ENCODE assay signal across 21 mouse cellular contexts in genomic region chr2:102955232-102955631, GRCm38 (mm10). TPM values are rescaled to one million over a fixed set of nuclear protein-coding genes. Genes with fewer than 3 reads are reported as not detected.
DNase-seq lines count a peak whose midpoint lies in the region; TF ChIP-seq lines count a peak whose summit lies in the region.
"Had no signal": no experiment of that assay in that cellular context is flagged by ENCODE, and none has a peak within 500 bp of the region (broad histone marks: within the 10 kb centered on the region; RNA-seq: fewer than 3 reads in every experiment).

No protein-coding gene starts in this region.

- H3K4me3 ChIP-seq in CH12.LX (replicated peaks in 1 of 3; ENCODE audit: low read depth in 2 of 3, low read length in 2 of 3, poor library complexity in 1 of 3), result no peak overlapping the region
- H3K4me3 ChIP-seq: embryonic facial prominence, embryonic 13.5 days; embryonic facial prominence, embryonic 15.5 days; forebrain, embryonic 13.5 days; forebrain, embryonic 15.5 days had no signal

- no peak for TF ChIP-seq POLR2A in CH12.LX (IDR thresholded peaks at IDR 0.05; ENCODE audit: low read depth, low read length)

- H3K79me2 ChIP-seq in CH12.LX (replicated peaks; ENCODE audit: control insufficient read depth, extremely low read depth, insufficient read depth, poor library complexity, severe bottlenecking), result no peaks in the 10 kb centered on the region

- in situ Hi-C loops in CH12.LX (cut with MboI; ENCODE audit: low pct_ligation_motif_present, low pct_unique_long_range_greater_than_20kb, low sequenced_read_pairs), result no loop called here

- TF ChIP-seq CTCF in CH12.LX (conservative IDR thresholded peaks at IDR 0.05 in 1 of 2, IDR thresholded peaks at IDR 0.05 in 1 of 2; ENCODE audit: low read depth in 2 of 2, low read length in 2 of 2), result no peak

- peaks cover 4 to 21% of the 10 kb centered on the region in 2 experiments for H3K36me3 ChIP-seq in CH12.LX (replicated peaks in 1 of 2; ENCODE audit: control insufficient read depth in 1 of 2, insufficient read depth in 1 of 2, low read length in 1 of 2)
- H3K36me3 ChIP-seq: embryonic facial prominence, embryonic 13.5 days; embryonic facial prominence, embryonic 15.5 days; forebrain, embryonic 15.5 days had no signal

- no peak; the same call in 1 of the 2 replicates for TF ChIP-seq RAD21 in CH12.LX (IDR thresholded peaks at IDR 0.05; ENCODE audit: low read depth, low read length)

- dilution Hi-C loops in CH12.LX (cut with MboI; ENCODE audit: extremely low pct_ligation_motif_present, extremely low pct_unique_long_range_greater_than_20kb, low sequenced_read_pairs), result no loop called here

- no peak overlapping the region for H3K27ac ChIP-seq in CH12.LX (ENCODE audit: insufficient read depth, low read depth)
- H3K27ac ChIP-seq: embryonic facial prominence, embryonic 13.5 days; embryonic facial prominence, embryonic 15.5 days; forebrain, embryonic 13.5 days; forebrain, embryonic 15.5 days had no signal

- H3K9me3 ChIP-seq in CH12.LX (replicated peaks; ENCODE audit: low read length), result peaks cover 2% of the 10 kb centered on the region
- H3K9me3 ChIP-seq: embryonic facial prominence, embryonic 13.5 days; embryonic facial prominence, embryonic 15.5 days; forebrain, embryonic 13.5 days; forebrain, embryonic 15.5 days had no signal

- DNase-seq in 416B (ENCODE audit: low read depth) (peak; percentile 6), CH12.LX (ENCODE audit: extremely low read depth) (no peak)
- peak; percentile 52 for DNase-seq in induced T-regulatory cell, adult 2 months (ENCODE audit: low read depth)
- no peak for DNase-seq in spleen, postnatal 4 days (ENCODE audit: low spot score in 2 of 2)
- no peak for DNase-seq in layer of hippocampus, adult 18-20 months (ENCODE audit: low spot score in 2 of 2)
- DNase-seq: adrenal gland, adult 2 months; adrenal gland, postnatal 10 days; adrenal gland, postnatal 25 days; B cell, adult 2 months; cerebellum, adult 11 months; cerebellum, adult 18-20 months; cerebellum, adult 8-10 months; cerebellum, adult 9-11 months; cerebellum, postnatal 14 days; cerebellum, postnatal 36 days; embryo, embryonic 11 days; forebrain, postnatal 0 days had no signal

- H3K27me3 ChIP-seq in CH12.LX (replicated peaks), result no peaks in the 10 kb centered on the region
- H3K27me3 ChIP-seq: embryonic facial prominence, embryonic 13.5 days; embryonic facial prominence, embryonic 15.5 days; forebrain, embryonic 13.5 days; forebrain, embryonic 15.5 days had no signal

- H3K4me1 ChIP-seq in CH12.LX (ENCODE audit: control insufficient read depth in 1 of 2, insufficient read depth in 2 of 2), result peaks cover 4 to 14% of the 10 kb centered on the region in 2 experiments
- H3K4me1 ChIP-seq: forebrain, embryonic 13.5 days; forebrain, embryonic 15.5 days had no signal

- no peak overlapping the region for H3K9ac ChIP-seq in CH12.LX (ENCODE audit: insufficient read depth, low read depth)
- H3K9ac ChIP-seq: embryonic facial prominence, embryonic 13.5 days; embryonic facial prominence, embryonic 15.5 days; forebrain, embryonic 13.5 days; forebrain, embryonic 15.5 days; forebrain, postnatal 0 days had no signal

- no peak overlapping the region for H3K4me2 ChIP-seq in CH12.LX (ENCODE audit: insufficient read depth, low read depth, poor library complexity, severe bottlenecking)
- H3K4me2 ChIP-seq: embryonic facial prominence, embryonic 13.5 days; embryonic facial prominence, embryonic 15.5 days; forebrain, embryonic 13.5 days; forebrain, embryonic 15.5 days had no signal

- TF ChIP-seq EP300 in CH12.LX (IDR thresholded peaks at IDR 0.05; ENCODE audit: low read length), result no peak

TF ChIP-seq in CH12.LX, 34 proteins besides CTCF, POLR2A, EP300 and RAD21:
- no peak for TF ChIP-seq NRF1 (IDR thresholded peaks at IDR 0.05; ENCODE audit: low read depth, low read length)
- peak; percentile 16; the same call in 1 of the 2 replicates for TF ChIP-seq IRF4 (IDR thresholded peaks at IDR 0.05; ENCODE audit: low read depth, low read length)
- peak; percentile 3; the same call in 1 of the 2 replicates for TF ChIP-seq SMC3 (IDR thresholded peaks at IDR 0.05; ENCODE audit: low read depth, low read length)

RNA-seq across cellular contexts. Expression of gene Cd44, which starts 53.8 kb away (rescaled TPM):
- total RNA-seq in CH12.LX (2012; rRNA removed), result 122 and 153 TPM in 2 replicates
- total RNA-seq in CH12.LX (2014; rRNA removed), result 93.3 and 112 TPM in 2 replicates
- 95.3 and 102 TPM in 2 replicates for polyA plus RNA-seq in CH12.LX (2012; ENCODE audit: insufficient read length, low read depth)
- total RNA-seq in layer of hippocampus, adult 18-20 months (2021), result 1 to 10 TPM; 3.5 to 4.0 TPM

Comparison
In these comparisons a context has a peak if more than half of its experiments do, and no peak if none do; other contexts are left out.
1. DNase-seq: peak in 416B (single experiment) and induced T-regulatory cell, adult 2 months (single experiment); none in CH12.LX (single experiment), spleen, postnatal 4 days (0 of 2) and layer of hippocampus, adult 18-20 months (0 of 2).
2. RNA of gene Cd44, which starts 53.8 kb away (total RNA-seq): 93.3 to 153 TPM in CH12.LX; 3.5 to 4.0 TPM in layer of hippocampus, adult 18-20 months; every median in the first group is over 10 times any median in the second.